Mouse (Mus musculus) ES-E14 (cell line): Measurements from ENCODE around the gene Pira2. TPM values are rescaled to one million over a fixed set of nuclear protein-coding genes. Genes with fewer than 3 reads are reported as not detected.

Source experiments
- total RNA-seq: library from RNA; depleted of rRNA; stranded (reverse); fragments of 300-350 nt; gene quantifications from 2 replicates; pipeline ENCODE4 v1.2.3, GENCODE M21; 2012; rRNA removed

The Pira2 gene
- total RNA-seq, 1 experiment: not detected

Other genes starting within 250 kb of the Pira2 start
- gene Oscar, start 228.9 kb downstream of the Pira2 start, total RNA-seq: 0.13 and 0.26 TPM in 2 replicates
- 236 and 303 TPM in 2 replicates for gene Ndufa3, start 227.7 kb downstream of the Pira2 start, total RNA-seq
- 25.4 and 29.1 TPM in 2 replicates for gene Tfpt, start 215.1 kb downstream of the Pira2 start, total RNA-seq
- gene Prpf31, start 215.1 kb downstream of the Pira2 start, total RNA-seq: 109 and 137 TPM in 2 replicates
- 47.3 and 54.4 TPM in 2 replicates for gene Cnot3, start 199.8 kb downstream of the Pira2 start, total RNA-seq
- 4.5 and 5.7 TPM in 2 replicates for gene Leng1, start 179.2 kb downstream of the Pira2 start, total RNA-seq
- 2.9 and 5.3 TPM in 2 replicates for gene Tmc4, start 167.5 kb downstream of the Pira2 start, total RNA-seq
- gene Tsen34, start 152.2 kb downstream of the Pira2 start, total RNA-seq: 79.0 and 90.2 TPM in 2 replicates
- gene Mboat7, start 151.5 kb downstream of the Pira2 start, total RNA-seq: 34.4 and 55.9 TPM in 2 replicates
- 2,173 and 2,308 TPM in 2 replicates for gene Rps9, start 141.1 kb downstream of the Pira2 start, total RNA-seq
- 0.09 TPM in 1 of 2 replicates, not detected in the other for gene Pirb, start 124.7 kb downstream of the Pira2 start, total RNA-seq
- gene Gm15448, start 19.4 kb downstream of the Pira2 start, total RNA-seq: not detected in 2 replicates
- not detected in 2 replicates for gene Gm14548, start 53.1 kb upstream of the Pira2 start, total RNA-seq
- not detected in 2 replicates for gene Lilra6, start 70.5 kb upstream of the Pira2 start, total RNA-seq
- gene Lair1, start 218.2 kb upstream of the Pira2 start, total RNA-seq: 0.18 and 0.26 TPM in 2 replicates